Mouse (Mus musculus): Measurements from ENCODE around the gene Haao.
A peak's percentile ranks its signal among the peaks of the same experiment; 100 is the strongest.

The Haao gene

GRCm38 (mm10) chr17:83830616-83831292 is 17.0 kb downstream of the Haao start:
- no peak for DNase-seq

GRCm38 (mm10) chr17:83829356-83829755 is 18.4 kb downstream of the Haao start:
- no peak for DNase-seq

GRCm38 (mm10) chr17:83823835-83824234 is 23.9 kb downstream of the Haao start:
- no peak for DNase-seq

GRCm38 (mm10) chr17:83821876-83822275 is 25.9 kb downstream of the Haao start:
- DNase-seq, result no peak

- no peak for DNase-seq
These were observed 27.1 kb downstream of the Haao start for GRCm38 (mm10) chr17:83820701-83821100.

GRCm38 (mm10) chr17:83819503-83819902 is 28.3 kb downstream of the Haao start:
- no peak for DNase-seq

GRCm38 (mm10) chr17:83816996-83817395 is 30.8 kb downstream of the Haao start:
- no peak for DNase-seq

- DNase-seq, result no peak
These were observed 34.7 kb downstream of the Haao start for GRCm38 (mm10) chr17:83813050-83813449.

GRCm38 (mm10) chr17:83812200-83812944 is 35.4 kb downstream of the Haao start:
- no peak for DNase-seq

- no peak for DNase-seq
These were observed 37.5 kb downstream of the Haao start for GRCm38 (mm10) chr17:83810285-83810684.

GRCm38 (mm10) chr17:83809197-83809829 is 38.5 kb downstream of the Haao start:
- no peak for DNase-seq

GRCm38 (mm10) chr17:83808476-83809098 is 39.2 kb downstream of the Haao start:
- no peak for DNase-seq

- peak in 1 of 2 experiments; percentile 59 for DNase-seq
These were observed 39.9 kb downstream of the Haao start for GRCm38 (mm10) chr17:83807778-83808398.

- peak in 1 of 2 experiments; percentile 41 for DNase-seq
These were observed 40.4 kb downstream of the Haao start for GRCm38 (mm10) chr17:83807345-83807744.

- no peak for DNase-seq
These were observed 42.7 kb downstream of the Haao start for GRCm38 (mm10) chr17:83805078-83805477.

GRCm38 (mm10) chr17:83803987-83804386 is 43.8 kb downstream of the Haao start:
- DNase-seq, result no peak

- DNase-seq, result no peak
These were observed 48.2 kb downstream of the Haao start for GRCm38 (mm10) chr17:83799506-83800050.

GRCm38 (mm10) chr17:83795121-83795520 is 52.6 kb downstream of the Haao start:
- DNase-seq, result no peak

GRCm38 (mm10) chr17:83792388-83792787 is 55.4 kb downstream of the Haao start:
- no peak for DNase-seq

GRCm38 (mm10) chr17:83790158-83790557 is 57.6 kb downstream of the Haao start:
- DNase-seq, result no peak

GRCm38 (mm10) chr17:83786418-83786817 is 61.3 kb downstream of the Haao start:
- no peak for DNase-seq

- DNase-seq, result no peak
These were observed 65.0 kb downstream of the Haao start for GRCm38 (mm10) chr17:83782740-83783139.

Measured in thymus, adult 18-20 months (tissue).